ENCODE assay signal across 31 mouse cellular contexts in the genomic region with DNA sequence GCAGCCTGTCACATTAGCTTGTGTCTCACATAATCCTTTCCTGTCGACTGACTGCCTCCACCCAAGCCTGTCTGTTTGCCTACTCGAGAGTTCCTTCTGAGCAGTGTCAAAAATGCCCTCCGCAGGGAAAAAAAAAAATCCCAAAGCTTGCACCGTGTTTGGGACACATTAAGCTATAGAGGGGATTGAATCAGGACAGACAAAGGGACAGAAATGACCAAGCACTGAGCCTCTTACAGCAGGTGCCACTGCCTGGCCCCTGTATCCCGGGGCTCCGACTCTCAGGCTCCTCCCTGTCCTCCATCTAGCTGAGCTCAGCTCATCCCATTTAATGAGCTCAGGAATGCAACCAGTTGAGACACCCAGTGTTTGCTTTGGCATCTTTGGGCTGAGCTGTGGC.
A peak's percentile ranks its signal among the peaks of the same experiment; 100 is the strongest.
DNase-seq lines count a peak whose midpoint lies in the region; ATAC-seq and TF ChIP-seq lines count a peak whose summit lies in the region.
"Had no signal": no experiment of that assay in that cellular context is flagged by ENCODE, and none has a peak within 500 bp of the region (broad histone marks: within the 10 kb centered on the region; RNA-seq: fewer than 3 reads in every experiment).

No protein-coding gene starts in this region.

- no peaks in the 10 kb centered on the region for H3K4me1 ChIP-seq in forebrain, embryonic 11.5 days (replicated peaks; ENCODE audit: control insufficient read depth, insufficient read depth, low read length)
- peaks cover 10% of the 10 kb centered on the region for H3K4me1 ChIP-seq in forebrain, embryonic 10.5 days
- no peaks in the 10 kb centered on the region for H3K4me1 ChIP-seq in hindbrain, postnatal 0 days (ENCODE audit: insufficient read depth, low read length)
- H3K4me1 ChIP-seq in hindbrain, embryonic 10.5 days (replicated peaks) = no peaks in the 10 kb centered on the region
- no peaks in the 10 kb centered on the region for H3K4me1 ChIP-seq in midbrain, embryonic 13.5 days (replicated peaks)
- no peaks in the 10 kb centered on the region for H3K4me1 ChIP-seq in midbrain, postnatal 0 days (ENCODE audit: insufficient read depth, low read length)
- H3K4me1 ChIP-seq: heart, embryonic 15.5 days had no signal

- DNase-seq in forebrain, embryonic 11.5 days (ENCODE audit: low spot score) = no peak
- no peak for DNase-seq in forebrain, embryonic 10.5 days (ENCODE audit: extremely low spot score, low spot score)
- DNase-seq in hindbrain, postnatal 0 days (ENCODE audit: low spot score) = no peak
- DNase-seq in hindbrain, embryonic 10.5 days (ENCODE audit: low spot score) = no peak
- DNase-seq in midbrain, postnatal 0 days (ENCODE audit: low spot score) = no peak
- DNase-seq in retina, postnatal 1 day = peak; percentile 70
- DNase-seq in ovary, postnatal 10 days (ENCODE audit: low spot score) = no peak
- DNase-seq: adrenal gland, adult 2 months; adrenal gland, postnatal 14 days; B cell, adult 2 months; cerebellum, adult 11-12 months; cerebellum, adult 8-10 months; cerebellum, postnatal 10 days; cerebellum, postnatal 36 days; embryo, embryonic 11 days; forebrain, postnatal 0 days; gastrocnemius, adult 2 months; gastrocnemius, postnatal 14 days; heart, adult 18-20 months; heart, postnatal 10 days; heart, postnatal 36 days had no signal

- no peak overlapping the region for H3K4me2 ChIP-seq in forebrain, embryonic 11.5 days (ENCODE audit: low read depth, low read length, severe bottlenecking)
- no peak overlapping the region for H3K4me2 ChIP-seq in hindbrain, postnatal 0 days (ENCODE audit: low read depth, low read length)
- no peak overlapping the region for H3K4me2 ChIP-seq in midbrain, embryonic 13.5 days (replicated peaks)
- H3K4me2 ChIP-seq in midbrain, postnatal 0 days (ENCODE audit: low read depth, low read length, poor library complexity, severe bottlenecking) = no peak overlapping the region
- H3K4me2 ChIP-seq: embryonic facial prominence, embryonic 12.5 days; heart, embryonic 11.5 days; heart, embryonic 15.5 days; hindbrain, embryonic 14.5 days had no signal

- 28% methylated on average over 6 of the region's 6 CpGs for WGBS in forebrain, embryonic 11.5 days
- WGBS in forebrain, embryonic 10.5 days = 27% methylated on average over 6 of the region's 6 CpGs
- WGBS in hindbrain, postnatal 0 days = 42% methylated on average over 6 of the region's 6 CpGs
- WGBS in hindbrain, embryonic 10.5 days = 54% methylated on average over 6 of the region's 6 CpGs
- WGBS in midbrain, embryonic 13.5 days = 22% methylated on average over 6 of the region's 6 CpGs
- WGBS in midbrain, postnatal 0 days = 25% methylated on average over 6 of the region's 6 CpGs

- 0 out of 2 replicates have a peak, but pooled peaks have one; percentile 24 for ATAC-seq in forebrain, embryonic 11.5 days (replicated peaks; ENCODE audit: low FRiP score)
- ATAC-seq in hindbrain, postnatal 0 days = peak; percentile 25; the same call in 1 of the 2 replicates
- 0 out of 2 replicates have a peak, but pooled peaks have one; percentile 55 for ATAC-seq in midbrain, embryonic 13.5 days
- no peak for ATAC-seq in midbrain, postnatal 0 days (ENCODE audit: low FRiP score)
- ATAC-seq: forebrain, embryonic 14.5 days; forebrain, postnatal 0 days; intestine, postnatal 0 days had no signal

- TF ChIP-seq CTCF in hindbrain, postnatal 0 days (IDR thresholded peaks at IDR 0.05; ENCODE audit: low read depth) = no peak
- no peak for TF ChIP-seq CTCF in midbrain, postnatal 0 days (IDR thresholded peaks at IDR 0.05)

- H3K4me3 ChIP-seq in forebrain, embryonic 11.5 days (ENCODE audit: low read depth, low read length) = no peak overlapping the region
- no peak overlapping the region for H3K4me3 ChIP-seq in forebrain, embryonic 10.5 days
- no peak overlapping the region for H3K4me3 ChIP-seq in hindbrain, postnatal 0 days (ENCODE audit: low read length)
- no peak overlapping the region for H3K4me3 ChIP-seq in hindbrain, embryonic 10.5 days
- H3K4me3 ChIP-seq in midbrain, embryonic 13.5 days (replicated peaks) = no peak overlapping the region
- H3K4me3 ChIP-seq in midbrain, postnatal 0 days (ENCODE audit: low read depth, low read length) = no peak overlapping the region
- H3K4me3 ChIP-seq: embryonic facial prominence, embryonic 12.5 days; erythroblast, embryonic 14.5 days; gastrocnemius, adult 2 months; heart, embryonic 15.5 days had no signal

- no peak overlapping the region for H3K9ac ChIP-seq in forebrain, embryonic 11.5 days (ENCODE audit: low read length)
- no peak overlapping the region for H3K9ac ChIP-seq in hindbrain, postnatal 0 days (replicated peaks; ENCODE audit: low read length)
- H3K9ac ChIP-seq in midbrain, embryonic 13.5 days (replicated peaks) = no peak overlapping the region
- no peak overlapping the region for H3K9ac ChIP-seq in midbrain, postnatal 0 days (replicated peaks; ENCODE audit: low read length, poor library complexity, severe bottlenecking)
- H3K9ac ChIP-seq: embryonic facial prominence, embryonic 12.5 days; forebrain, postnatal 0 days; heart, embryonic 15.5 days; hindbrain, embryonic 14.5 days had no signal

- no peaks in the 10 kb centered on the region for H3K9me3 ChIP-seq in forebrain, embryonic 11.5 days (ENCODE audit: control insufficient read depth, low read length)
- H3K9me3 ChIP-seq in forebrain, embryonic 10.5 days = no peaks in the 10 kb centered on the region
- no peaks in the 10 kb centered on the region for H3K9me3 ChIP-seq in hindbrain, postnatal 0 days (ENCODE audit: low read length)
- no peaks in the 10 kb centered on the region for H3K9me3 ChIP-seq in hindbrain, embryonic 10.5 days
- no peaks in the 10 kb centered on the region for H3K9me3 ChIP-seq in midbrain, embryonic 13.5 days
- H3K9me3 ChIP-seq in midbrain, postnatal 0 days (ENCODE audit: low read length) = no peaks in the 10 kb centered on the region
- H3K9me3 ChIP-seq: embryonic facial prominence, embryonic 12.5 days; heart, embryonic 15.5 days had no signal

- no peaks in the 10 kb centered on the region for H3K36me3 ChIP-seq in forebrain, embryonic 11.5 days (ENCODE audit: control insufficient read depth, insufficient read depth, low read length)
- H3K36me3 ChIP-seq in forebrain, embryonic 10.5 days (replicated peaks) = no peaks in the 10 kb centered on the region
- no peaks in the 10 kb centered on the region for H3K36me3 ChIP-seq in hindbrain, postnatal 0 days (ENCODE audit: insufficient read depth, low read length)
- H3K36me3 ChIP-seq in hindbrain, embryonic 10.5 days = no peaks in the 10 kb centered on the region
- no peaks in the 10 kb centered on the region for H3K36me3 ChIP-seq in midbrain, embryonic 13.5 days
- H3K36me3 ChIP-seq in midbrain, postnatal 0 days (ENCODE audit: insufficient read depth, low read length) = no peaks in the 10 kb centered on the region
- H3K36me3 ChIP-seq: embryonic facial prominence, embryonic 12.5 days; G1E; heart, embryonic 15.5 days had no signal

- H3K27me3 ChIP-seq in forebrain, embryonic 11.5 days (ENCODE audit: control insufficient read depth, insufficient read depth, low read length) = no peaks in the 10 kb centered on the region
- H3K27me3 ChIP-seq in forebrain, embryonic 10.5 days (ENCODE audit: poor library complexity, severe bottlenecking) = no peaks in the 10 kb centered on the region
- H3K27me3 ChIP-seq in hindbrain, postnatal 0 days (ENCODE audit: insufficient read depth, low read length) = no peaks in the 10 kb centered on the region
- H3K27me3 ChIP-seq in hindbrain, embryonic 10.5 days (ENCODE audit: insufficient read depth, poor library complexity, severe bottlenecking) = no peaks in the 10 kb centered on the region
- no peaks in the 10 kb centered on the region for H3K27me3 ChIP-seq in midbrain, embryonic 13.5 days
- no peaks in the 10 kb centered on the region for H3K27me3 ChIP-seq in midbrain, postnatal 0 days (ENCODE audit: insufficient read depth, low read length)
- H3K27me3 ChIP-seq: CH12.LX; embryonic facial prominence, embryonic 12.5 days; heart, embryonic 15.5 days had no signal

- H3K27ac ChIP-seq in forebrain, embryonic 11.5 days (ENCODE audit: low read depth, low read length) = no peak overlapping the region
- H3K27ac ChIP-seq in forebrain, embryonic 10.5 days = no peak overlapping the region
- H3K27ac ChIP-seq in hindbrain, postnatal 0 days = no peak overlapping the region
- no peak overlapping the region for H3K27ac ChIP-seq in hindbrain, embryonic 10.5 days
- no peak overlapping the region for H3K27ac ChIP-seq in midbrain, embryonic 13.5 days
- no peak overlapping the region for H3K27ac ChIP-seq in midbrain, postnatal 0 days (ENCODE audit: low read depth, low read length)
- H3K27ac ChIP-seq: embryonic facial prominence, embryonic 12.5 days; gastrocnemius, adult 2 months; heart, embryonic 15.5 days; hindbrain, embryonic 14.5 days had no signal
